Mouse (Mus musculus): ENCODE results near the gene BC049715. TPM values are rescaled to one million over a fixed set of nuclear protein-coding genes. Genes with fewer than 3 reads are reported as not detected.
"Not testable (repeated sequence)": the region's sequence is repeated elsewhere in the genome, so short reads cannot be mapped to it uniquely, and the experiment has no call there.

BC049715 gene
- polyA plus RNA-seq (2012; rRNA removed) = 0.86 and 2.3 TPM in 2 replicates

- no peak for DNase-seq (ENCODE audit: low read depth)
Measured at GRCm38 (mm10) chr6:136827516-136827880, at the start of gene BC049715. Gene BC049715 (plus strand): TSS chr6:136827626.

DNA sequence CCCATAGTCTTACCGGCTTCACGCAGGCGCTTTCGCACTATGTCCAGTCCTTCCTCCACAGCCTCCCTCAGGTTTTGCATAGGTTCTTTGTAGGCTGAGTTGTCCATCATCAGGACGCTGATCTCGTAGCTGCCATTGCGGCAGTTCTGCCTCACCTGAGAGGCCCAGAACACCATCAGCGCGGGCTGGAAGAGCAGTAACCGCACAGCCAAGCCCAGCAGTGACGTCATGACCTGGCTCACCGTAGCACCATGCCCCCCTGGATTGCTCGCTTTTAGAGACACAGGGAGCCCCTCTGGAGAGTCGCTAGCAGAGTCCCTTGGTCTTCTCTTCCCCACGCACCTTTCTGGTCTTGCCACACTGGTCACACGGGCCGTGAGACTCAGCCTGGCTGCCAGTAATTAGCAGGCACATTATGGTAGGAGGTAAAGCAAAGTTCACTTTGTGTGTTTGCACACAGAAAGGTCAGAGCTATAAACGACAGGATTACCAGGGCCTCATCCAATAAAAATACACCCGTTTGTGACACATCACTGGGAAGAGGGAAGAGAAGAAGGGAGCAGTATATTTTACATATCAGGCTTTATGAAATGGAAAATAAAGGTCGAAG lies 45.9 kb upstream of the BC049715 start, which contains the start of gene Gucy2c:
TSS of gene Gucy2c (minus strand) at position 389 of the 610 bp plus-strand sequence.
- DNase-seq (ENCODE audit: low read depth) = no peak

GRCm38 (mm10) chr6:136782146-136782545 lies 45.3 kb upstream of the BC049715 start:
- no peak for DNase-seq (ENCODE audit: low read depth)

DNA sequence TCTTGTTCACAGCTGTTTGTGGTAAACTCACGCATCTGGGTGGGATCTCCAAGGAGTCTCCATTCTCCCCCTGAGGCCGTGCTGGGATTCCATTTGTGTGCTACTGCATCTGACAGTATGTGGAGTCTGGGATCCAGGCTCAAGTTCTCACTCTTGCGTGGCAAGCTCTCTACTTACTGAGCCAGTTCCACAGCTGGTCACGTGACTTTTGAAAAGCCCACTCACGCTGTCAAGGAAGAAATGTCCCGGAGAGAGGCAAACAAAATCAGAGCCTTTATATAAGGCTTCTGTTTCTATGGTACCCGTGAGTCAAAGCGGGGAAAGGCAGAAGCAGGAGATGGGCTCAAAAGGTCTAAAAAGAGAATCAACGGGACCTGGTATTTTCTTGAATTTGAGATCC lies 44.7 kb upstream of the BC049715 start:
- no peak for DNase-seq (ENCODE audit: low read depth)

DNA sequence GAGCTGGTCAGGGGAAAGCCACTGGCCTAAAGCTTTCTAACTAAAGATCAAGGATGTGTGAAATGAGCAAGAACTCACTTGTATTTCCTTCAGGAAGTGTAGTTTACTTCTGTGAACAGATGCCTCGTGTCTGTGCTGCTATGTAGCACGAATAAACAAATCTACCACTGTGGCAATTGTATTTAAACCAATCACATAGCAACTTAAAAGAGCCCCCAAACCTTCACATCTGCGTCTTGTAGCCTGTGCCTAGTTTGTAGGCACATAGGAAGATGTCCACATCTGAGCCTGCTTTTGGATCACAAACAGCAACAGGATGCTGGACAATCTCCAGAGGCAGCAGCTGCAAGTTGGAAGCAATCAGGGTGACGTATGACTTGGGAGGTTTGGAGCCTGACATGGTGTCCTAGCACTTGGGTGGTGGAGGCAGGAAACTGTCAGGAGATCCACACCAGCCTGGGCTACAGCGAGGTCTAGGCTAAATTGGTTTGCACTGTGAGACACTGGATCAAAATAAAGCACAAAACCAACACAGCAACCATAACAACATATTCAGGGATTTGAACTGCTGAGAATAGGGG lies 37.9 kb upstream of the BC049715 start:
- no peak for DNase-seq (ENCODE audit: low read depth)

DNA sequence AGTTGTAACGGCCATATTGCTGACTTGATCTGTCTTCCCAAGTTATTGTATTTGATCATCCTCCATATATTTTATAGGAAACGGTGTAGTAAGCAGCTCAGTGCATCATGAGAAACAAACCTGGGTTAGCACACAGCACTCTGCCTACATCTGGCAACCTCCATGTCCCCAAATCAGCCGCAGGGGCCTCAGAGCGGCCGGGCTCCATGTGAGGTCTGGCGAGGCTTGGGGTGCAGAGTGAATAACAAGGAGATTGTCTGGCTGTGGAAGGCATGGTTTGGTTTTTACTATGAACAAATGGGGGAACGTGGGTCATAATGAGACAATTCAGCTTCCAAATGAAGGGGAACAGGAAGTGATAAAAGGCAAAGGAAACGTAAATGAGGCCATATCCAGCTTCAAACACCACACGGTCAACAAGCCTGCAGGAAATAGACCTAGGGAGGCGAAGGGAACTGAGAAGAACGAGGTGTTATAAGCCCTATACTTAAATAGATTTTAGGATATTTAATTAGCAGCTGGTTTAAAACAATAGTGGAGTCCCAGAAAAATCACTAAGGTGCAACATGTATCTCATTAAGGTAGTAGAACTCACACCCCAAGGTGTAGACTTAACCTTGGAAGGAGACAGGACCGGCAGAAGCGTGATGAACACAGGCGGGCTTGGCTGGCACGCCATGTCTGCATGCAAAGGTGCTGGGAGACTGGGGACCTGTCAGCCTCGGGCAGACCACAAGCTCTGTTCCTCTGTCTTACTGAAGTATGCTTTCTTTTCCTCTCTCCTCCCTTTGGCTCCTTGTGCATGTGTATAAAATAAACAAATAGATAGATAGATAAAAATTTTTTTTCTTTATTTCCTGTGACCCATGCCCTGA lies 34.3 kb upstream of the BC049715 start:
- DNase-seq (ENCODE audit: low read depth) = no peak

GRCm38 (mm10) chr6:136793831-136794525 lies 33.4 kb upstream of the BC049715 start:
- no peak for DNase-seq (ENCODE audit: low read depth)

GRCm38 (mm10) chr6:136795110-136795509 lies 32.3 kb upstream of the BC049715 start:
- DNase-seq (ENCODE audit: low read depth) = no peak

DNA sequence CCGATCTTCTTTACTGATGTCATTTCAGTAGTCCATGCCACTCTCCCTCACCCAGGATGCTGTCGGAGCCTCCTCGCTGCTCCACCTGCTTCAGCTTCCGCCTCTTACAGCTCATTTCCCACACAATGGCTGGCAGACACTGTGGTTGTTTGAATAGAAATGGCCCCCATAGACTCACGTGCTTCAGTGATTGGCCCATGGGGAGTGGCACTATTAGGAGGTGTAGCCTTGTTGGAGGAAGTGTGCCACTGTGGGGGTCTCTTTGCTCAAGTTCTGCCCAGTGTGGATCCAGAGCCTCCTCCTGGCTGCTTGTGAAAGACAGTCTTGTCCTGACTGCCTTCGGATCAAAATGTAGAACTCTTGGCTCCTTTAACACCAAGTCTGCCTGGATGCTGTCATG lies 31.6 kb upstream of the BC049715 start:
- no peak for DNase-seq (ENCODE audit: low read depth)

DNA sequence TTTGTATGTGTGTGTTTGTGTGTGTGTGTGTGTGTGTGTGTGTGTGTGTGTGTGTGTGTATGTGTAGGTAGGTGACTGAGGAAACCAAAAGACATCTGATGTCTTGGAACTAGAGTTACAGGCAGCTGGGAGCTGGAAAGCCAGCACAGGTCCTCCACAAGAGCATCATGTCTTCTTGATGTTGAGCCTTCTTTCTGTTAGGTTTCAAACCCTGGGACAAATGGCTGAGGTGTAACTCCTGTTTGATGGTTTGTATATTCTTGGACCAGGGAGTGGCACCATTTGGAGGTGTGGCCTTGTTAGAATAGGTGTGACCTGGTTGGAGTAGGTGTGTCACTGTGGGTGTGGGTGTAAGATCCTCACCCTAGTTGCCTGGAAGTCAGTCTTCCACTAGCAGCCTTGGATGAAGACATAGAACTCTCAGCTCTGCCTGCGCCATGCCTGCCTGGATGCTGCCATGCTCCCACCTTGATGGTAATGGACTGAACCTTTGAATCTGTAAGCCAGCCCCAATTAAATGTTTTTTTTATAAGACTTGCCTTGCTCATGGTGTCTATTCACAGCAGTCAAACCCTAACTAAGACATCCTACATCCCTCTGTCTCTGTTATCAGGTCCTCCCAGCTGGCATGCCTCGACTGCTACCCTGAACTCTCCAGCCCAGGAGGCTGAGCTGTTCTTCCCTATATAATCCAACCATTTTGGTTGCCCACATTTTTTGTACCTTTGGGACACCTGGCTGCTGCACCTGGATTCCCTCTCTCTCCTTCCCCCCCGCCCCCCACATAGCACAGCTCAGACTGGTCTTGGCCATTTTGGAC lies 29.3 kb upstream of the BC049715 start:
- not testable (repeated sequence) for DNase-seq (ENCODE audit: low read depth)

DNA sequence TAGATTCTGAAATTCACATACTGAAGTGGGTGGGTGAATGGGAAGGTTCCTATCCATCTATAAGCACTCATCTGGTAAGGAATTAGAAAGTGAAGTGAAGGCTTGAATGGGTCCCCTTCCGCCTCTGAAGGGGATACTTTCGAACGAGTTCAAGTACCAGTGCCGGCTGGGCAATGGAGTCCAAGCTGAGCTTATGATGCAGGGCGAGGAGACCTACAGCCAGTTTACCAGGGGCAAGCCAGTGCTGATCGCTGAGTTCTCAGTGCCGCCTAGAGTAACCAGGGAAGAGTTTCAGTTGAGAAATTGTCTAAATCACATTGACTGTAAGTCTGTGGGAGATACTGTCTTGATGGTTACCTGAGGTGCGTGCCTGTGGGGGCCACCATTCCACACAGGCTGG lies 26.7 kb upstream of the BC049715 start:
- no peak for DNase-seq (ENCODE audit: low read depth)

GRCm38 (mm10) chr6:136801274-136801673 lies 26.2 kb upstream of the BC049715 start:
- DNase-seq (ENCODE audit: low read depth) = no peak

- DNase-seq (ENCODE audit: low read depth) = no peak
Measured at GRCm38 (mm10) chr6:136803093-136803738, 24.2 kb upstream of the BC049715 start.

GRCm38 (mm10) chr6:136803739-136804633 lies 23.4 kb upstream of the BC049715 start, which contains the start of gene Hist4h4:
Gene Hist4h4 (minus strand): TSS chr6:136804415.
- DNase-seq (ENCODE audit: low read depth) = no peak

- DNase-seq (ENCODE audit: low read depth) = no peak
Measured at GRCm38 (mm10) chr6:136804705-136805408, 22.6 kb upstream of the BC049715 start.

DNA sequence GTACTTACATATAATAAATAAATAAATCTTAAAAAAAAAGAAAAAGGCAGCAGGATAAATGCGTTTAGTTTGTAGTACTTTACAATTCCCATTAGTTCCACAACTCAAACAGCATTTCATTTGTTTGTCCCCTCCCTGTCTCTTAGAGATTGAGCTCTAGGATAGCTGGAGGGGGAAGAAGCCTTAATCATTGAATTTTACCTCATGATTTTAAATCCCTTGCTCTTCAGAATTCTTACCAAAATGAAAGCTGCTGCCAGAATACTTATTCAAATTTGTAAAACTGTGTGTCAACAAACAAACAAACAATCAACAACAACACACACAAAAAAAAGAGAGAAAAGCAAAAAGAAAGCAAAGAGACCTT lies 22.0 kb upstream of the BC049715 start:
- no peak for DNase-seq (ENCODE audit: low read depth)

GRCm38 (mm10) chr6:136806819-136807218 lies 20.6 kb upstream of the BC049715 start:
- no peak for DNase-seq (ENCODE audit: low read depth)

- DNase-seq (ENCODE audit: low read depth) = no peak
Measured at GRCm38 (mm10) chr6:136807395-136808013, 19.9 kb upstream of the BC049715 start.

DNA sequence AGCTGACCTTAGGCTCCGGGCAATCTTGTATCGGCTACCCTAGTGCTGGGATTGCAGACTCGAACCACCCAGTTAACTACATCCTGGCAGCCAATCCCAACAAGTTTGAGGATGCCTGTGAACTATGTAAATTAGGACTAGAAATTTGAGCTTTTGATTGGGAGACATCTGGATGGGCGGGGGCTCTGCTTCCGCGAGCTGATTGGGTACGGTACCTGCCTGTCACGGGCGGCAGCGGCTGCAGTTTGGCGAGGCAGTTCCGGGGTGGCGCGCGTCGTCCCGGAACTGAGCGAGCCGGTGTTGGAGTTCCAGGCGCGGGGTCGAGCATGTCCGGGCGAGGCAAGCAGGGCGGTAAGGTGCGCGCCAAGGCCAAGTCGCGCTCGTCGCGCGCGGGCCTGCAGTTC lies 19.4 kb upstream of the BC049715 start, which contains the start of gene H2afj:
TSS of gene H2afj (plus strand) at position 231 of the 404 bp plus-strand sequence.
- peak; percentile 87 for DNase-seq (ENCODE audit: low read depth)
